Mouse (Mus musculus) spleen, adult 18-20 months (tissue): ENCODE data around the gene Cttn.

Experiments used
- DNase-seq, 2 experiments: peaks; one replicate each; pipeline ENCODE4 v3.0.0; 2022; ENCODE audit warnings: mixed read lengths in 2 of 2

The Cttn gene

GRCm38 (mm10) chr7:144470545-144471059, at the start of gene Cttn:
Cttn (minus strand) TSS chr7:144471009.
- peak; percentile 20 to 38 for DNase-seq

- DNase-seq: no peak
Measured at GRCm38 (mm10) chr7:144519852-144520251, 49.0 kb upstream of the Cttn start.

GRCm38 (mm10) chr7:144516711-144517110, 45.9 kb upstream of the Cttn start:
- no peak for DNase-seq

- DNase-seq: no peak
Measured at GRCm38 (mm10) chr7:144509090-144509489, 38.3 kb upstream of the Cttn start.

GRCm38 (mm10) chr7:144506807-144507206, 36.0 kb upstream of the Cttn start:
- DNase-seq: no peak

- DNase-seq: no peak
Measured at GRCm38 (mm10) chr7:144503959-144504358, 33.1 kb upstream of the Cttn start.

- no peak for DNase-seq
Measured at GRCm38 (mm10) chr7:144492931-144493330, 22.1 kb upstream of the Cttn start.

GRCm38 (mm10) chr7:144490201-144490873, 19.5 kb upstream of the Cttn start:
- DNase-seq: no peak

GRCm38 (mm10) chr7:144489067-144489774, 18.4 kb upstream of the Cttn start:
- DNase-seq: no peak

GRCm38 (mm10) chr7:144480314-144480713, 9.5 kb upstream of the Cttn start:
- no peak for DNase-seq

- no peak for DNase-seq
Measured at GRCm38 (mm10) chr7:144479569-144479968, 8.8 kb upstream of the Cttn start.

GRCm38 (mm10) chr7:144475741-144476140, 4.9 kb upstream of the Cttn start:
- no peak for DNase-seq

GRCm38 (mm10) chr7:144473486-144473885, 2.7 kb upstream of the Cttn start:
- no peak for DNase-seq

- DNase-seq: no peak
Measured at GRCm38 (mm10) chr7:144471103-144471502, 294 bp upstream of the Cttn start.

- no peak for DNase-seq
Measured at GRCm38 (mm10) chr7:144469908-144470544, 783 bp downstream of the Cttn start.

- no peak for DNase-seq
Measured at GRCm38 (mm10) chr7:144469181-144469641, 1.6 kb downstream of the Cttn start.

GRCm38 (mm10) chr7:144468741-144469140, 2.1 kb downstream of the Cttn start:
- no peak for DNase-seq

- no peak for DNase-seq
Measured at GRCm38 (mm10) chr7:144462577-144462976, 8.2 kb downstream of the Cttn start.

GRCm38 (mm10) chr7:144461246-144461902, 9.4 kb downstream of the Cttn start:
- DNase-seq: no peak

GRCm38 (mm10) chr7:144458881-144459280, 11.9 kb downstream of the Cttn start:
- DNase-seq: no peak

GRCm38 (mm10) chr7:144450661-144451060, 20.1 kb downstream of the Cttn start:
- DNase-seq: no peak

GRCm38 (mm10) chr7:144449637-144450570, 20.9 kb downstream of the Cttn start:
- no peak for DNase-seq
